Mouse (Mus musculus) midbrain, embryonic 13.5 days (tissue): ENCODE results near the gene Tmem253. TPM values are rescaled to one million over a fixed set of nuclear protein-coding genes. Genes with fewer than 3 reads are reported as not detected.
A peak's percentile ranks its signal among the peaks of the same experiment; 100 is the strongest.

Source experiments
- ATAC-seq: fragments of 200-750 bp; cut with Nextera tagmentation; 2 replicates; pipeline ENCODE4 v1.8.0; 2017; ENCODE audit warnings: mild to moderate bottlenecking, moderate TSS enrichment, moderate library complexity
- H3K27ac ChIP-seq: fragments of 300-500 bp; sonication (generic); 2 replicates; pipeline ENCODE4 v1.5.1; 2015; ENCODE audit warnings: inconsistent platforms, mild to moderate bottlenecking, moderate library complexity
- H3K27me3 ChIP-seq: fragments of 300-500 bp; sonication (generic); 2 replicates; pipeline ENCODE4 v1.6.1; 2015; ENCODE audit warnings: mild to moderate bottlenecking, inconsistent platforms
- H3K36me3 ChIP-seq: fragments of 300-500 bp; sonication (generic); 2 replicates; pipeline ENCODE4 v1.6.1; 2015; ENCODE audit warnings: mild to moderate bottlenecking, inconsistent platforms
- H3K4me1 ChIP-seq: fragments of 300-500 bp; sonication (generic); replicated peaks from 2 replicates; pipeline ENCODE4 v1.6.1; 2015; ENCODE audit warnings: inconsistent platforms
- H3K4me2 ChIP-seq: fragments of 300-500 bp; sonication (generic); replicated peaks from 2 replicates; pipeline ENCODE4 v1.6.1; 2015; ENCODE audit warnings: moderate library complexity, mild to moderate bottlenecking, inconsistent platforms
- H3K4me3 ChIP-seq: fragments of 300-500 bp; sonication (generic); replicated peaks from 2 replicates; pipeline ENCODE4 v1.5.1; 2015; ENCODE audit warnings: mild to moderate bottlenecking, inconsistent platforms
- H3K9ac ChIP-seq: fragments of 300-500 bp; sonication (generic); replicated peaks from 2 replicates; pipeline ENCODE4 v1.6.1; 2015; ENCODE audit warnings: mild to moderate bottlenecking, inconsistent platforms
- H3K9me3 ChIP-seq: fragments of 300-500 bp; sonication (generic); 2 replicates; pipeline ENCODE4 v1.6.1; 2016; ENCODE audit warnings: mild to moderate bottlenecking, inconsistent platforms
- WGBS: fragments of 180-500 bp; shearing (Covaris S2); methylation state at CpG from one replicate; pipeline ENCODE4 v1.1.7; 2015; 5-methylcytosine and 5-hydroxymethylcytosine counted together
- polyA plus RNA-seq: library from polyadenylated mRNA; unstranded; fragments of >200 nt; fragmentation: Nextera tagmentation; extraction: Ambion mirVana; gene quantifications from 2 replicates; pipeline ENCODE4 v1.2.1, GENCODE M21; 2015

Tmem253 gene
- polyA plus RNA-seq, 1 experiment from 2014 or later, result 0.82 TPM

DNA sequence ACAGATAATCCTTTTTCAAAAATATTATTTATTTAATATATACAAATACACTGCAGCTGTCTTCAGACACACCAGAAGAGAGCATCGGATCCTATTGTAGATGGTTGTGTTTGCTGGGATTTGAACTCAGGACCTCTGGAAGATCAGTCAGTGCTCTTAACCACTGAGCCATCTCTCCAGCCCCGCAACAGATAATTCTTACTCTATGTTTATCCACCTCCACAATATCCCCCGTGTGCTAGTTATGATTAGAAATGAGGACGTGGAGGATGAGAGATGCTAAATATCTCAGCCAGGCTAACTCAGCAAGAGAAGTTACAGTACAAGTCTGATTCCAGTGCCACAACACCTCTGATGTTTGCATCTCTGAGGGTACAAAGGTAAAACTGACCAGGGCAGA is 21.0 kb upstream of the Tmem253 start:
- 92% methylated on average over 4 of the region's 4 CpGs for WGBS
- H3K4me1 ChIP-seq, result peaks cover 15% of the 10 kb centered on the region
- H3K9ac ChIP-seq, result no peak overlapping the region
- no peaks in the 10 kb centered on the region for H3K27me3 ChIP-seq
- no peak overlapping the region for H3K4me3 ChIP-seq
- no peak overlapping the region for H3K4me2 ChIP-seq
- H3K9me3 ChIP-seq, result no peaks in the 10 kb centered on the region
- peaks cover 94% of the 10 kb centered on the region for H3K36me3 ChIP-seq
- H3K27ac ChIP-seq, result no peak overlapping the region
- no peak for ATAC-seq

DNA sequence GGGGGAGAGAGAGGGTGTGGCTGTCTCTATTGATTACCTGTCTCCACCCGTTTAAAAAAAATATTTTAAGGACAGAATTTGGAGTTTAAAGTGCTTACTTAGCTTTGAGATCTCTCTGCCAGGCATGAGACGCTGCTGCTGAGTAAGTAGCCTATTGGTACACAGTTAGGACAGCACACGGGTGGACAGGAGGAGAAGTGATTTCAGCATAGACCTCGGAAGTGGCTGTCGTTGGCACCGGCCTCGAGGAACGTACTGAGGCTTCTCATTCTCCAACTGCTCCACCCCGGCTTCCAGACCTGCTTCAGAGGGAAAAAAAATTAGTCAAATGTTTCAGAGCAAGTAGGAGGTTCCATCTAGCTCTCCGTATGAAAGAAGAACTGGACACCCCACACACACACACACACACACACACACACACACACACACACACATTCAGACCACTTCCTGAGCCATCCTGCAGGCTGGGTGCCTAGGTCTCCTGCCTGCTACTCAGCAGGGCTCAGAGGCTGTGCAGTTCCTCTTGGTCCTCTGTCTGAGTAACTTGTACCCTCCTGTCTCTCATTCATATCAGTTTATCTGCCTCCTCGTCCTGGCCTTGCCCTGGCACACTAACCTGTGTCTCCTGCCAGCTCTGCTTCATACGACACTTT is 20.1 kb upstream of the Tmem253 start:
- Histone ChIP-seq H3K27ac (no peak overlapping the region), H3K36me3 (peaks cover 94% of the 10 kb centered on the region), H3K4me3 (no peak overlapping the region), H3K4me1 (peaks cover 7% of the 10 kb centered on the region; the same call in 1 of the 2 replicates), H3K4me2 (no peak overlapping the region), H3K9ac (no peak overlapping the region), H3K27me3 (no peaks in the 10 kb centered on the region), H3K9me3 (no peaks in the 10 kb centered on the region)
- ATAC-seq, result no peak
- WGBS, result 88% methylated on average over 12 of the region's 12 CpGs

DNA sequence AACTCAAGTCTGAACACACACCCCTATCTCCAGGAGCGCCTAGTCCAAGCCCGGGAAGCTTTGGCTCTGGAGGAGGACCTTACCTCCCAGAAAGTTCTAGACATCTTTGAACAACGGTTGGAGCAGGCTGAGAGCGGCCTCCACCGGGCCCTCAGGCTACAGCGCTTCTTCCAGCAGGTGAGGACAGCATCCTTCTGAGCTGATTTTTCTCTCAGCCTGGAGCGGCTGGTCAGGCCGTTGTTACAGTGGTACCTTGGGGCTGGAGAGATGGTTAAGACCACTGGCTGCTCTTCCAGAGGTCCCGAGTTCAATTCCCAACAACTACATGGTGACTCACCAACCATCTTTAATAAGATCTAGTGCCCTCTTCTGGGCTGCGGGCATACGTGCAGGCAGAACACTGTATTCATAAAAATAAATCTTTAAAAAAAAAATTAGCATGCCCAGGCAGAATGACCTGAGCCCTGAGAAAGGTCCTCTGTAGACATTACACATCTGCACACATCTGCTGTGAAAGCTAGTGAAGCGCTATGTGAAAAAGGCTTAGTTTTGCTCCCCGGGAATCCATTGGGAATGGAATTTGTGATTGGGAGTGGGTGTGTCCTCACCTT is 19.1 kb upstream of the Tmem253 start:
- Histone ChIP-seq H3K9ac (no peak overlapping the region), H3K4me2 (no peak overlapping the region), H3K4me3 (no peak overlapping the region), H3K4me1 (peaks cover 7% of the 10 kb centered on the region; the same call in 1 of the 2 replicates), H3K27ac (peak overlapping the region; percentile 51), H3K9me3 (no peaks in the 10 kb centered on the region), H3K36me3 (peaks cover 94% of the 10 kb centered on the region), H3K27me3 (no peaks in the 10 kb centered on the region)
- WGBS, result 89% methylated on average over 13 of the region's 13 CpGs
- no peak; the same call in 1 of the 2 replicates for ATAC-seq

DNA sequence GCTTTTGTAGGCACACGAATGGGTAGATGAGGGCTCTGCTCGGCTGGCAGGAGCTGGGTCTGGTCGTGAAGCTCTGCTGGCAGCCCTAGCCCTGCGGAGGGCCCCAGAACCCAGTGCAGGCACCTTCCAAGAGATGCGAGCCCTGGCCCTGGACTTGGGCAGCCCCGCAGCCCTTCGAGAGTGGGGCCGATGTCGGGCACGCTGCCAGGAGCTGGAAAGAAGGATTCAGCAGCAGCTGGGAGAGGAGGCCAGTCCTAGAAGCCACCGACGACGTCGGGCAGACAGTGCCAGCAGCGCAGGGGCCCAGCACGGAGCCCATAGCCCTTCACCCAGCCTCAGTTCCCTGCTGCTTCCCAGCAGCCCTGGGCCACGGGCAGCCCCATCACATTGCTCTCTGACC is 18.6 kb upstream of the Tmem253 start:
- Histone ChIP-seq H3K4me3 (no peak overlapping the region), H3K4me1 (peaks cover 7% of the 10 kb centered on the region; the same call in 1 of the 2 replicates), H3K4me2 (no peak overlapping the region), H3K27ac (peak overlapping the region; percentile 51), H3K27me3 (no peaks in the 10 kb centered on the region), H3K36me3 (peaks cover 92% of the 10 kb centered on the region), H3K9ac (peak overlapping the region; percentile 19; the same call in 1 of the 2 replicates), H3K9me3 (no peaks in the 10 kb centered on the region)
- 57% methylated on average over 17 of the region's 17 CpGs for WGBS
- peak; percentile 73 for ATAC-seq

DNA sequence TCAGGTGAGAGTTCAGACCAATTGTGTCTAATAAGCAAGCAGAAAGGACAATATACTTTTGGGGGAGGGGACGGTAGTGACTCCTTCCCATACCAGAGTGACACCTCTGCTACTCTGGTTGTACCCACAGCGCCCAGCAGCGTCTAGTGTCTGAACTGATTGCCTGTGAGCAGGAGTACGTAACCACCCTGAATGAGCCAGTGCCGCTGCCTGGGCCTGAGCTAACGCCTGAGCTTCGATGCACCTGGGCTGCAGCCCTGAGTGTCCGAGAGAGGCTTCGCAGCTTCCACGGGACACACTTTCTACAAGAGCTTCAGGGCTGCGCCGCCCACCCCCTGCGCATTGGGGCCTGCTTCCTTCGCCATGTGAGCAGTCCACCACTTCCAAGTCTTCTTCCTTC is 18.0 kb upstream of the Tmem253 start:
- peaks cover 93% of the 10 kb centered on the region for H3K36me3 ChIP-seq

DNA sequence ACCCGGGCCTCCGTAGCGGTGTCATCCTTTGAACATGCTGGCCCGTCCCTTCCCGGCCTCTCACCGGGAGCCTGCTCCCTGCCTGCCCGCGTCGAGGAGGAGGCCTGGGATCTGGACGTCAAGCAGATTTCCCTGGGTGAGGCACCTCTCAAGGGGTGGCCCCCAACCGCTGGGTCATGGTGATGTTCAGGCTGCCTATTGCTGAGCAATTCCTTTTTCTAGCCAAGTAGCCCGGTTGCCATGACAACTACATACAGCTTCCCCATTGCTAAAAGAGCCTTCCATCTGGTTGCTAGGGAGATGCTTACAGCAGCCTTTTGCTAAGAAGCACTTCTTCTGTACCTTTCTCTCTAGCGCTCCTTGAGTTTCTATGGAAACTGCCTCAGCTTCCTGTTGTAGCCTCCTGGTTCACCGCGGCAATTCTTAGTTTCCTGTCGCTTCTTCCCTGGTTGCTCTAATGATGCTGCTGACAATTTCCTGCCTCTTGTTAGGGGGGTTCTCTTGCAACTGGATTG is 11.4 kb upstream of the Tmem253 start:
- Histone ChIP-seq H3K4me2 (peak overlapping the region; percentile 51), H3K9me3 (no peaks in the 10 kb centered on the region), H3K4me3 (peak overlapping the region; percentile 30), H3K4me1 (peaks cover 58% of the 10 kb centered on the region), H3K27ac (peak overlapping the region; percentile 92), H3K27me3 (no peaks in the 10 kb centered on the region), H3K9ac (peak overlapping the region; percentile 60), H3K36me3 (peaks cover 80% of the 10 kb centered on the region)
- ATAC-seq, result peak; percentile 84
- 5% methylated on average over 16 of the region's 16 CpGs for WGBS

More for the DNA sequence above, 18.0 kb upstream of the Tmem253 start:
- Histone ChIP-seq H3K27me3 (no peaks in the 10 kb centered on the region), H3K9ac (0 out of 2 replicates have a peak overlapping the region, but pooled peaks have one; percentile 19), H3K4me2 (no peak overlapping the region), H3K4me3 (no peak overlapping the region), H3K27ac (no peak overlapping the region), H3K4me1 (peaks cover 7% of the 10 kb centered on the region; the same call in 1 of the 2 replicates), H3K9me3 (no peaks in the 10 kb centered on the region)
- 90% methylated on average over 14 of the region's 14 CpGs for WGBS
- ATAC-seq, result peak; percentile 18; the same call in 1 of the 2 replicates

DNA sequence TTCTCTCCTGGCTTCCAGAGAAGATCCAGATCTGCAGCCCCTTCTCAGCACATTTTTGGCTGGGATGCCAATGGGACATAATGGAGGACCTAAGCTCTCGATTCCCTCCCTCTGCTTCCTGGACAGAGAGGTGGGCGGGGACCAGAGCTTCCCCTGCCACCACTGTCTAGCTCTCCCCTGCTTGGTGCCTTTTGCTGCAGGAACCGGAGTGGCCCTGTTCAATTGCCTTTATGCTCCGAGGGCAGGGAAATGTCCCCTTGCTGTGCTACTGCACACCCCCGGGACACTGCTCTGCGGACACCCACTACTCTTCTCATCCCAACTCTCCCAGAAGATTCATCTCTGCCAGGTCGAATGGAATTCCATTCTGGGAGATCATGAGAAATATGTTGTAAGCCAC is 10.3 kb upstream of the Tmem253 start:
- peaks cover 78% of the 10 kb centered on the region for H3K36me3 ChIP-seq
- peak overlapping the region; percentile 51 for H3K4me2 ChIP-seq
- peak overlapping the region; percentile 55 for H3K9ac ChIP-seq
- H3K4me1 ChIP-seq, result peaks cover 69% of the 10 kb centered on the region
- no peak overlapping the region for H3K4me3 ChIP-seq
- no peaks in the 10 kb centered on the region for H3K9me3 ChIP-seq
- H3K27me3 ChIP-seq, result no peaks in the 10 kb centered on the region
- 58% methylated on average over 7 of the region's 7 CpGs for WGBS
- H3K27ac ChIP-seq, result peak overlapping the region; percentile 92
- no peak for ATAC-seq

DNA sequence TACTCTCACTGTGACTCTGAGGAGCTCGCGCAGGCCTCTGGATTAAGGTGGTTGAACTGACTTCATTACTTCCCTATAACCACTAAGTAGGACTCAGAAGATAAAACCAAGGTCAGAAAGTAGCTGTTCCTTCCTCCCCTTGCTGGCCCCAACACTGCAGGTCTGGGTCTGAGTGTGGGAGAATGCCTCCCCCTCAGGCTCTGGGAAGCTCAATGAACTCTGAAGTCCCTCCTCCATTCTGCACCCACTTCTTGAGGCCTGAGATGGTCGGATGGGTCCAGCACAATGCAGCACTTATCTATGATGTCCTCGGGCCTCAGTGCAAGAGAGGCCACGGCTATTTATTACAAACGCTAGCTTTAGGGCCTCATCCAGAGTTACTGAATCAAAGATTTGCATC is 9.8 kb upstream of the Tmem253 start:
- no peak for ATAC-seq
- no peaks in the 10 kb centered on the region for H3K27me3 ChIP-seq
- H3K9me3 ChIP-seq, result no peaks in the 10 kb centered on the region
- WGBS, result 76% methylated on average over 6 of the region's 6 CpGs
- 0 out of 2 replicates have a peak overlapping the region, but pooled peaks have one; percentile 55 for H3K9ac ChIP-seq
- no peak overlapping the region for H3K4me2 ChIP-seq
- H3K36me3 ChIP-seq, result peaks cover 73% of the 10 kb centered on the region
- H3K4me3 ChIP-seq, result no peak overlapping the region
- H3K4me1 ChIP-seq, result peaks cover 72% of the 10 kb centered on the region
- H3K27ac ChIP-seq, result peak overlapping the region; percentile 92

DNA sequence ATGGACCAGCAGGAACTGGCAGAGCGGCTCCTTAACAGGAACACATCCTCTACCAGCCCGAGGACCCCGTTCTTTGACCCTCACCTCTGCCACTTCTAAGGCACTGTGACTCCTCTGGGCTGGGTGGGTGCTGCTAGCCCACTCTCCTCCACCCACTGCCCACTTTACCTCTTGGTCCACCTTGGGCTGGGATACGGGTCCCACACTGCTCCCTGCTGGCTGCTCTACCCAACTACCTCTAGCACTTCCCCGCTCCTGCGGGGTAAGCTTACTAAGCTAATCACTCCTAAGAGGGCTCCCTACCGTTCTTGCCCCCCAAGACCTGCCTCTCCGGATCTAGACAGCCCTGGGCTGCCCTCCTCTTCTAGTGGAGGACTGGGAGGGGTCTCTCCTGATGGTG is 9.2 kb upstream of the Tmem253 start:
- peak overlapping the region; percentile 25; the same call in 1 of the 2 replicates for H3K27ac ChIP-seq
- H3K36me3 ChIP-seq, result peaks cover 67% of the 10 kb centered on the region
- H3K4me2 ChIP-seq, result no peak overlapping the region
- H3K4me1 ChIP-seq, result peaks cover 78% of the 10 kb centered on the region
- no peak overlapping the region; the same call in 1 of the 2 replicates for H3K9ac ChIP-seq
- ATAC-seq, result no peak
- H3K27me3 ChIP-seq, result no peaks in the 10 kb centered on the region
- WGBS, result 70% methylated on average over 8 of the region's 8 CpGs
- no peak overlapping the region for H3K4me3 ChIP-seq
- no peaks in the 10 kb centered on the region for H3K9me3 ChIP-seq

DNA sequence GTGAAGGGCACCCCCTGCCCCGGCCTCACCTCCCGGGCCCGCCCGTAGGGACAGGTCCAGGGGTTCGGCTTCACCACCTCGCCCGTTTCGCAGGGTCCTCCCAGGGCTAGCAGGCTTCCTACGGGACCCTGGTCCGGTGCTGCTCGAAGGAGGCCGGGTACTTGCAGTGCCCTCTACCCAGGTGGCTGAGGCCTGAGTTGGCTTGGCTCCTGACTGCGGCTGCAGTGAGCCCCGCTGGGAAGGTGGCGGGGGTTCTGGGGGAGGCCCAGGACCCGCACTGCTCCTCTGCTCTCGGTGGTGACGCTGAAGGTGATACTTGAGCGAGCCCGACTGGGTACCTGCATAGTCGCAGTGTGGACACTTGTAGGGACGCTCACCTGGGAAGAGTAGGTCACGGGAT is 8.7 kb upstream of the Tmem253 start:
- 0 out of 2 replicates have a peak overlapping the region, but pooled peaks have one; percentile 5 for H3K4me3 ChIP-seq
- no peaks in the 10 kb centered on the region for H3K9me3 ChIP-seq
- no peaks in the 10 kb centered on the region for H3K27me3 ChIP-seq
- ATAC-seq, result no peak
- peaks cover 83% of the 10 kb centered on the region for H3K4me1 ChIP-seq
- no peak overlapping the region for H3K4me2 ChIP-seq
- H3K27ac ChIP-seq, result 0 out of 2 replicates have a peak overlapping the region, but pooled peaks have one; percentile 25
- WGBS, result 89% methylated on average over 23 of the region's 23 CpGs
- H3K9ac ChIP-seq, result no peak overlapping the region; the same call in 1 of the 2 replicates
- peaks cover 64% of the 10 kb centered on the region for H3K36me3 ChIP-seq

DNA sequence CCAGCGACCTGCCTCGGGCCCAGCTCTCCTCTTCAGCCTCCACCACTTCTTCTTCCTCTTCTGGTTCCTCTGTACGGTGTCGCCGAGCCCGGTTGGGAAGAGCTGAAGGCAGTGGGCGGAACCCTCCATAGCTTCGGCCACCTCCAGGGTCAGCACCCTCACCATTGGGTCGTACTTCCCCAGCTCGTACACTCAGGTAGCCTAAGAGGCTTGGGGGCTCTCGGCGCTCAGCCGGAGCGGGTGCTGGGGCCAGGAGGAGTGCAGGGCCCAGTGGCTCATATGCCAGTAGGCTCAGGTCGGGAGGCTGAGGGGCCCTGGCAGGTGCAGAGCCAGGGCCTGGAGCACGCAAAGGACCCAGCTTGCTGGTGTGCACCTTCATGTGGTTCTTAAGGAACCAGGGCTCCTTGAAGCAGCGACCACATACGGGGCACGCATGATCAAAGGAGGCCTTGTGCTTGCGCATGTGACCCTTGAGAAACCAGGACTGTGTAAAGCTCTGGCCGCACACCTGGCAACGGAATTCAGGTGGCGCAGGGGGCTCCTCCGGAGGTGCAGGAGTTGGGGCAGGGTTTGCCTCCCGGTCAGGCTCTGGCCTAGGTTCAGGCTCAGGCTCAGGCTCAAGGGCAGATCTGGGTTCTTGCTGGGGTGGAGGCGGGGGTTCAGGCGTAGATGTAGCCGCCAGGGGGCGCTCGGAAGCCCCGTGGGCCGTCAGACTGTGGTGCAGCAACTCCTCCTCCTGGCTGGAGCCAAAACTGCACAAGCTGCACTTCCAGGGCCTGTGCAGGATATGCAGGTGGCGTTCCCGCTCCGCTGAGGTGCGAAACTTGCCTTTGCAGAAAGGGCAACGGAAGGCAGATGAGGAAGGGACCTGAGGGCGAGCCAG is 6.9 kb upstream of the Tmem253 start:
- Histone ChIP-seq H3K27me3 (no peaks in the 10 kb centered on the region), H3K9ac (peak overlapping the region; percentile 90), H3K9me3 (no peaks in the 10 kb centered on the region), H3K36me3 (peaks cover 48% of the 10 kb centered on the region), H3K4me3 (peak overlapping the region; percentile 47), H3K4me2 (peak overlapping the region; percentile 83), H3K4me1 (peaks cover 94% of the 10 kb centered on the region), H3K27ac (peak overlapping the region; percentile 99)
- WGBS, result 48% methylated on average over 38 of the region's 38 CpGs
- ATAC-seq, result peak; percentile 16
